Mouse (Mus musculus) mammary gland, adult 2 months (tissue): Measurements from ENCODE around the gene Zfp629. TPM values are rescaled to one million over a fixed set of nuclear protein-coding genes. Genes with fewer than 3 reads are reported as not detected.

Source experiments
- polyA plus RNA-seq: library from polyadenylated mRNA; depleted of rRNA; stranded (reverse); fragments of >200 nt; gene quantifications from 2 replicates; pipeline ENCODE4 v1.2.3, GENCODE M21; 2012; ENCODE audit warnings: low replicate concordance; rRNA removed

Gene Zfp629
- polyA plus RNA-seq, result 11.0 and 12.2 TPM in 2 replicates

DNA sequence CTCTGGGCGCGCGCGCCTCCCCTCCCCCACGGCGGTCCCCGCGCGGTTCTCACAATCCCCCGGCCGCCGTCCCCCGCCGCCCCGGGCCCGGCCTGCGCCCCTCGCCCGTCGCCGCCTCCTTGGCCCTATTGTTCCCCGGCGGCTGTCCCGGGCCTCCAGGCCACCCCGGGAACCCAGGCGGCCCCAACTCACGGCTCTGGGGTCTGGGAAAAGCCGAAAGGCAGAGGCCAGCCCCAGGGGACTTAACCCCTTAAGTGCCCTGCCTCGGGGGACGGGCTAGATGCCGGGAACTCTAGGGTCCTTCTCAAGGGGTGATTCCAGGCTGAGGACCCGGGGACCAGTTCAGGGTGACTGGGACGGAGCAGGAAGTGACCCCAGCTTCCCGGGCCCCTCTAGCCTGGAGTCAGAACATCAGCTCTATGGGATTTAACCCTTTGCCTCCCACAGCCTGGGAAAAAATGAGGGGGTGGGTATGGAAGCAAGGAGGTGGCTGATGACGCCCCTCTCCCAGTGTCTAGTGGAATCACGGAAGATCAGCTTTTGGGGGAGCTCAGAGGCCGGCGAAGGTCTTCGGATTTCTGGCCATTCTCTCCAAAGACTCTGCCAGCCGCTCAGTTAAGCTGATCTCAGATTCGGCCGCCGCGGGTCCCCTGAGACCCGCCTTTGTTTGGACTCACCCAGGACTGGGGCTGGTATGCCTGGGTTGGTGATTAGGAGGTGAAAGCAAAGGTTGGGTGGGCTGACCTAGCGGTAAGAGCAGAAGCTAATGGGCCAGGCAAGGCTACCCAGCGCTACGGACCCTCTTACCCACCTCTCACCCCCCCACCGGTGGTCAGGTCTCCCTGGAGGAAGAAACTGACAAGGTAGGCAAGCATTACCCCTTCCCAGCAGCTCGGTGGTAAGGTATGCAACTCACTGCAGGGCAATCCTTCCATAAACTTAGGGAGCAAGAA, at the start of gene Zfp629:
Zfp629 (minus strand) TSS at position 907 of the 953 bp plus-strand sequence.

DNA sequence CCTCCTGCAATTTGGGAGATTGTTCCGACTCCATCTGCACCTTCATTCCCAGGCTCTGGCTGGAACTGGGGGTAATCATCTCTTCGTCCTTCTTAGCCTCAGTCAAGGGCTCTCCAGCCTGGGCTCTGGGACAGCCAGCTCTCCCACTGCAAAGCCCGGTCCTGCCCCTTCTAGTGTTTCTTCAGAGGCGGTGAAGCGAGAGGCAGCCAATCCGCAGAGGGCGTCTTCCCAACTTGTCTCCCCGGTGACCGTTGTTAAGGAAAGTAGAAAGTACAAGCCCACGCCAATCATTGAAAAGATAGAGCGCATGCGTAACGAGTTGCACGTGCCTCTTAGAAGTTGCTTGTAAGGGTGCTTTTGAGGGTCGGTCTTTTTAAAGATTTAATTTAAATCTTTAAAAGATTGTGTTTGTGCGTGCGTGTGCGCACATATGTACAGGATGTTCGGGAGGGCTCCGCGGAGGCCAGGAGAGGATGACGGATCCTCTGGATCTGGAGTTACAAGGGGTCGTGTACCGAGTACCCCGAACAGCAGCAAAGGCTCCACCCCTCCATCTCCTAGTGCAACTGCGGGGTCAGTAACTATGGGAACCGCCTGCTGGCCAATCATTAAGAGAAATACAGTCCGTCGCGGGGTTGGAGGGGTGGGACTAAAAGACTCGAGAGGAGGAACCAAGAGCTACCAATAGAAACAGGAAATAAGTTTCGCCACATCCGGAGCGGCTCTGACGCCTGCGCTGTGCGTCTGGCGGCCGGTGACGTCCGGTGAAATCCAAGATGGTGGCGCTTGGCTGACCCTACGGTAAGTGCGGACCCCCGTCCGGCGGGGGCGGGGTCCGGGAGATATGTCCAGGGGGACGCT, 27.4 kb downstream of the Zfp629 start, which contains the start of the genes Ccdc189 and Rnf40:
Ccdc189 (minus strand) TSS at position 585 of the 861 bp plus-strand sequence.
Rnf40 (plus strand) TSS at position 757 of the 861 bp plus-strand sequence.

DNA sequence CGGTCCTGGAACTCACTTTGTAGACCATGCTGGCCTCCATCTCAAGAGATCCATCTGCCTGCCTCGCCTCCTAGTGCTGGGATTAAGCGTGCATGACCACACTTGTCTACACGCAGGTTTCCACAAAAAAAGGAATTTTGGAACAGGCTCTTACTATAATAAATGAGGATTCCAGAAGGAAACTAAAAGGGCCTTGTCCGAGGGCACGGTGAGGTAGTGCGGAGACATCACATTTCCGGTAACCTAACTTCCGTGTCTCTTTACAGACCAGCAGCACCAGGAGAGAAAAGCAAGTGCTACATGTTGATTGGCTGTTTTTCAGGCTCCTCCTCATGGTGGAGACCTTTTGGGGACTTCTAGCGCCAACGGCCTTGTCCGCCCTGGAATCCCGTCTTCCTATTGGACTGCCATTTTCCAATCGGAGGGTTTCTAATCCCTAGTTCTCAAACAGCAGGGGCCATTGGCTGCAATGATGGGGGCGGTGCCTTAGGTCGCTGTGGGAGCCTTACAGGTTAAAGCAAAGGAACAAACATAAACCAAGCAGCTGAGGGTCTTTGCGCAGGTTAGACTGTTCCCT, 42.6 kb downstream of the Zfp629 start, which contains the start of gene Phkg2:
Phkg2 (plus strand) TSS at position 446 of the 577 bp plus-strand sequence.

DNA sequence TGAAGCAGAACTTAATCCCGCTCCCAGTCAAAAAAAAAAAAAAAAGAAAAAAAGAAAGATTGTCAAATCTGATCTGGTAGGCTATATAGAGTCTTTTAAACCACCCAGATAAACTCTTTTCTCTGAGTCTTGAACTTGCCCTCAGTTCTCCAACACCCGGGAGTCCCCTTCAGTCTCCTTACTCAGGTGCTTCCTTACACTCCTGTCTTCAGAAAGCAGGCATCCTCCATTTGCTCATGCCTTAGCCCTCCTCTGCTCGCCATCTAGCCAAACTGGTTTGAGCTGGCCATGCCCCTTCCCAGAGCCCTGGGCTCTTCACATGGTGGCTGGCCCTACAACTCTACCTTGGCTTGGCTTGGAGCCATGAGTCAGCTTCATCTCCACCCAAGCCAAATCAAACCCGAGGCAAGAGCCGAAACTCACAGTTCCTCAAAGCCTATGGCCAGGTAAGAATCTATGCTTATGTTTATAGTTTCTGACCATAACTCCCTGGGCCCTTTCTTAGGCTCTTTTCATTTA, 54.2 kb downstream of the Zfp629 start, which contains the start of gene Tmem265:
Tmem265 (plus strand) TSS at position 51 of the 519 bp plus-strand sequence.

Other genes starting within 250 kb of the Zfp629 start
- gene Zfp747, start 239.7 kb downstream of the Zfp629 start, polyA plus RNA-seq, result 7.4 and 8.2 TPM in 2 replicates
- gene 9130019O22Rik, start 228.6 kb downstream of the Zfp629 start, polyA plus RNA-seq, result 4.1 TPM in 2 replicates
- 5.7 and 7.7 TPM in 2 replicates for gene E430018J23Rik, start 222.2 kb downstream of the Zfp629 start, polyA plus RNA-seq
- gene Zfp764, start 209.0 kb downstream of the Zfp629 start, polyA plus RNA-seq, result 6.5 and 8.7 TPM in 2 replicates
- 16.2 and 30.6 TPM in 2 replicates for gene Zfp688, start 193.7 kb downstream of the Zfp629 start, polyA plus RNA-seq
- 4.8 and 7.4 TPM in 2 replicates for gene Zfp689, start 166.6 kb downstream of the Zfp629 start, polyA plus RNA-seq
- gene Prr14, start 156.2 kb downstream of the Zfp629 start, polyA plus RNA-seq, result 89.9 and 116 TPM in 2 replicates
- 23.0 and 53.9 TPM in 2 replicates for gene Fbrs, start 136.6 kb downstream of the Zfp629 start, polyA plus RNA-seq
- gene Srcap, start 103.8 kb downstream of the Zfp629 start, polyA plus RNA-seq, result 25.8 and 41.8 TPM in 2 replicates
- gene Gm42715, start 96.2 kb downstream of the Zfp629 start, polyA plus RNA-seq, result 7.2 and 11.5 TPM in 2 replicates
- gene Tmem265, start 54.4 kb downstream of the Zfp629 start, polyA plus RNA-seq, result 3.3 TPM in 1 of 2 replicates, not detected in the other
- 72.6 and 74.4 TPM in 2 replicates for gene Phkg2, start 42.5 kb downstream of the Zfp629 start, polyA plus RNA-seq
- gene Ccdc189, start 27.2 kb downstream of the Zfp629 start, polyA plus RNA-seq, result 4.0 and 5.5 TPM in 2 replicates
- gene Rnf40, start 27.0 kb downstream of the Zfp629 start, polyA plus RNA-seq, result 26.2 and 26.4 TPM in 2 replicates
- gene Bcl7c, start 93.1 kb upstream of the Zfp629 start, polyA plus RNA-seq, result 14.7 and 42.1 TPM in 2 replicates
- gene Ctf1, start 96.9 kb upstream of the Zfp629 start, polyA plus RNA-seq, result 27.0 and 30.5 TPM in 2 replicates
- not detected in 2 replicates for gene Ctf2, start 116.4 kb upstream of the Zfp629 start, polyA plus RNA-seq
- gene Fbxl19, start 128.7 kb upstream of the Zfp629 start, polyA plus RNA-seq, result 21.7 and 47.3 TPM in 2 replicates
- 59.8 and 66.6 TPM in 2 replicates for gene Orai3, start 154.0 kb upstream of the Zfp629 start, polyA plus RNA-seq
- gene Setd1a, start 160.9 kb upstream of the Zfp629 start, polyA plus RNA-seq, result 9.4 and 14.6 TPM in 2 replicates
- not detected in 2 replicates for gene Gm49388, start 169.8 kb upstream of the Zfp629 start, polyA plus RNA-seq
- 113 and 134 TPM in 2 replicates for gene Hsd3b7, start 184.8 kb upstream of the Zfp629 start, polyA plus RNA-seq
- gene Stx4a, start 208.5 kb upstream of the Zfp629 start, polyA plus RNA-seq, result 76.6 and 81.0 TPM in 2 replicates
- 18.3 and 29.9 TPM in 2 replicates for gene Stx1b, start 208.8 kb upstream of the Zfp629 start, polyA plus RNA-seq